Mouse (Mus musculus) myocyte (in vitro differentiated cells): ENCODE results near the gene Rasgrp4. TPM values are rescaled to one million over a fixed set of nuclear protein-coding genes. Genes with fewer than 3 reads are reported as not detected.

Experiments used
- H3K27me3 ChIP-seq: one replicate; pipeline ENCODE4 v1.6.1; 2011; ENCODE audit not compliant: control insufficient read depth, insufficient read depth, insufficient read length
- H3K36me3 ChIP-seq: one replicate; pipeline ENCODE4 v1.6.1; 2011; ENCODE audit not compliant: control insufficient read depth, insufficient read depth
- H3K4me2 ChIP-seq: one replicate; pipeline ENCODE4 v1.6.1; 2011; ENCODE audit warnings: low read depth, control low read depth
- H3K4me3 ChIP-seq: one replicate; pipeline ENCODE4 v1.5.1; 2011; ENCODE audit warnings: mild to moderate bottlenecking, control low read depth, moderate library complexity
- H3K79me2 ChIP-seq: one replicate; pipeline ENCODE4 v1.6.1; 2011; ENCODE audit not compliant: control insufficient read depth, insufficient read depth
- H3ac ChIP-seq: one replicate; pipeline ENCODE4 v1.6.1; 2011; ENCODE audit not compliant: control insufficient read depth, insufficient read length
- CEBPB ChIP-seq: IDR thresholded peaks from 2 replicates; pipeline ENCODE4 v1.6.1; 2011; ENCODE audit warnings: mild to moderate bottlenecking, moderate library complexity; ENCODE audit not compliant: poor library complexity, insufficient read depth, severe bottlenecking
- E2F4 ChIP-seq: IDR thresholded peaks from one replicate; pipeline ENCODE4 v1.6.1; 2011; ENCODE audit warnings: mild to moderate bottlenecking, control low read depth, moderate library complexity; ENCODE audit not compliant: insufficient read depth
- MAX ChIP-seq: IDR thresholded peaks from one replicate; pipeline ENCODE4 v1.6.1; 2011; ENCODE audit warnings: low read depth, mild to moderate bottlenecking, control low read depth
- MYOD1 ChIP-seq, 3 experiments: IDR thresholded peaks; one replicate each; pipeline ENCODE4 v1.6.1; 2011; ENCODE audit warnings: control low read depth in 2 of 3, low read depth in 2 of 3, mild to moderate bottlenecking in 2 of 3, moderate library complexity in 1 of 3; ENCODE audit not compliant: insufficient read length in 2 of 3, control insufficient read depth in 1 of 3
- MYOG ChIP-seq, 3 experiments: IDR thresholded peaks; one replicate each; pipeline ENCODE4 v1.6.1; 2011; ENCODE audit warnings: control low read depth in 2 of 3, low read depth in 2 of 3, mild to moderate bottlenecking in 2 of 3; ENCODE audit not compliant: insufficient read length in 2 of 3, control insufficient read depth in 1 of 3, insufficient read depth in 1 of 3
- POLR2A ChIP-seq: IDR thresholded peaks from one replicate; pipeline ENCODE4 v1.6.1; 2011; ENCODE audit warnings: low read depth, mild to moderate bottlenecking, control low read depth, moderate library complexity; ENCODE audit not compliant: insufficient read length
- POLR2AphosphoS2 ChIP-seq: IDR thresholded peaks from one replicate; pipeline ENCODE4 v1.6.1; 2011; ENCODE audit warnings: low read depth, control low read depth; ENCODE audit not compliant: insufficient read length
- REST ChIP-seq: IDR thresholded peaks from one replicate; pipeline ENCODE4 v1.6.1; 2011; ENCODE audit warnings: mild to moderate bottlenecking, control low read depth, moderate library complexity; ENCODE audit not compliant: insufficient read depth, insufficient read length
- SRF ChIP-seq: IDR thresholded peaks from one replicate; pipeline ENCODE4 v1.6.1; 2011; ENCODE audit warnings: low read depth; ENCODE audit not compliant: control insufficient read depth, insufficient read length
- TCF12 ChIP-seq: IDR thresholded peaks from one replicate; pipeline ENCODE4 v1.6.1; 2011; ENCODE audit warnings: mild to moderate bottlenecking, control low read depth; ENCODE audit not compliant: poor library complexity, insufficient read depth, severe bottlenecking
- TCF3 ChIP-seq: IDR thresholded peaks from one replicate; pipeline ENCODE4 v1.6.1; 2011; ENCODE audit warnings: low read depth, control low read depth; ENCODE audit not compliant: insufficient read length
- USF1 ChIP-seq: IDR thresholded peaks from one replicate; pipeline ENCODE4 v1.6.1; 2011; ENCODE audit warnings: low read depth, mild to moderate bottlenecking, control low read depth, moderate library complexity
- polyA plus RNA-seq: library from polyadenylated mRNA; unstranded; fragments of >200 nt; fragmentation: generic; extraction: Trizol; gene quantifications from one replicate; pipeline ENCODE4 v1.2.1, GENCODE M21; 2012; ENCODE audit warnings: missing spikeins

Gene Rasgrp4
- polyA plus RNA-seq, 1 experiment = 0.01 TPM

DNA sequence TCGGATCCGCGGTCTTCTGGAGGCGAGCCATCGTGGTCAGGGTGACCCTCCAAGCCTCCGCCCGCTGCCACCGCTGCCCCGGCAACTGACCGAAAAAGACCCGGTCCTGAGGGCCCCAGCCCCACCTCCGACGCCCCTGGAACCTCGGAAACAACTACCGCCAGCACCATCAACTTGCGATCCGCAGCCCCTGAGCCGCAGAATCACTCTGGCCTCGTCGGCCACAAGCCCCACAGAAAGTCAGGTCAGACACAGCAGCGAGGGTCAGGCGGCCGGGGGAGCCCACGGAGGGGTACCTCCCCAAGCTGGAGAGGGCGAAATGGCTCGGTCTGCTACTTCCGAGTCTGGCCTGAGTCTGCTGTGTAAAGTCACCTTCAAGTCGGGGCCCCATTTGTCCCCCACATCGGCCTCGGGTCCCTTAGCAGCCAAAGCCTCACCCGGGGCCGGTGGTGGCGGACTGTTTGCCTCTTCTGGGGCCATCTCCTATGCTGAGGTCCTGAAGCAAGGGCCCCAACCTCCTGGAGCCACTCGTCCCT, 37.0 kb downstream of the Rasgrp4 start:
- Histone ChIP-seq H3K27me3 (no peaks in the 10 kb centered on the region), H3ac (peak overlapping the region; percentile 4), H3K79me2 (peaks cover 11% of the 10 kb centered on the region), H3K36me3 (peaks cover 13% of the 10 kb centered on the region), H3K4me3 (peak overlapping the region; percentile 61), H3K4me2 (peak overlapping the region; percentile 93)
- TF ChIP-seq TCF3 (no peak), CEBPB (no peak), POLR2AphosphoS2 (no peak), REST (no peak), MYOG (IDR thresholded peaks at IDR 0.05; ENCODE audit: control insufficient read depth in 1 of 3, insufficient read depth in 1 of 3, insufficient read length in 2 of 3, low read depth in 2 of 3) (no peak), MAX (no peak), SRF (no peak), USF1 (no peak), POLR2A (no peak), E2F4 (no peak), MYOD1 (IDR thresholded peaks at IDR 0.05; ENCODE audit: control insufficient read depth in 1 of 3, insufficient read length in 2 of 3, low read depth in 2 of 3) (no peak), TCF12 (no peak)

DNA sequence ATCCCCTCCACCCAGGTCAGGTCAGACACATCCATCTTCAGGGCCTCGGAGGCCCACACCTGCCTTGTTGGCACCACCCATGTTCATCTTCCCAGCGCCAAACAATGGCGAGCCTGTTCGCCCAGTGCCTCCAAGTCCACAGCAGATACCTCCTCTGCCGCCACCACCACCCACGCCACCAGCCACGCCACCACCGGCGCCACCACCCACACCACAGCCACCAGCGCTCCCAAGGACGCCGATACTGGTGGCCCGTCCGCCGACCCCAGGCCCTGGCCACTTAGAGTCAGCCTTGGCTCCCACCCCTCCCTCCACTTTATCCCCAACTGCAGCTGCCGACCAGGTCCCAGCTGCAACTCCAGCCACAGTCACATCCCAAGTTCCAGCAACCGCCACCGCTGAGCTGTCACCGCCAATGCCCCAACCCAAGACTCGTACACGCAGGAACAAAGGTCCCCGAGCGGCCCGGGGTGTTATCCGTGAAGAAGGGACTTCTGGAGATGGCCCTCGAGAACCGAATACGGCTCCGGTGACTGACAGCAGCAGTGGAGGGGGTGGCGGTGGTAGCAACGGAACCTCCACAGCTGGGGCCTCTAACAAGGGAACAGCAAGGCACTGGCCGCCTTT, 37.9 kb downstream of the Rasgrp4 start:
- TF ChIP-seq POLR2AphosphoS2 = peak; percentile 88
- no peak for TF ChIP-seq USF1
- TF ChIP-seq POLR2A = peak; percentile 42
- TF ChIP-seq MAX = no peak
- no peak for TF ChIP-seq TCF12
- TF ChIP-seq E2F4 = no peak
- peaks cover 22% of the 10 kb centered on the region for H3K36me3 ChIP-seq
- H3K79me2 ChIP-seq = peaks cover 20% of the 10 kb centered on the region
- H3K4me3 ChIP-seq = no peak overlapping the region
- H3K4me2 ChIP-seq = no peak overlapping the region
- no peak overlapping the region for H3ac ChIP-seq
- no peaks in the 10 kb centered on the region for H3K27me3 ChIP-seq

DNA sequence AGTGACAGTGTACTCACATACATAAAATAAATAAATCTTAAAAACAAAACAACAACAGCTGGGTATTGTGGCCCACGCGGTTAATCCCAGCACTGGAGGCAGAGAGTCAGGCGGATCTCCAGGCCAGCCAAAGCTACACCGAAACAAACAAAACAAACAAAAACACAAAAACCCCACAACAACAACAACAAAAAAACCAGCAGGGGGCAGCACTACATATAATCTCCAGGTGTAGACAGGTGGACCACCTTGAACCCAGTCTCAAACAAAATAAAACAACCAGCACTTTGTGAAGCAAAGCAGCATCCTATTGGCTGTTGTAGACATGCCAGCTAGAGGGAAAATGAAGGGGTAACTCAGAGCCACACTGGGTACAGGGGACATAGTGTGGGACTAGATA, 43.5 kb downstream of the Rasgrp4 start:
- Histone ChIP-seq H3K36me3 (peaks cover 22% of the 10 kb centered on the region), H3ac (no peak overlapping the region), H3K4me2 (peak overlapping the region; percentile 67), H3K27me3 (no peaks in the 10 kb centered on the region), H3K4me3 (peak overlapping the region; percentile 80), H3K79me2 (peaks cover 47% of the 10 kb centered on the region)
- TF ChIP-seq POLR2A (no peak), REST (no peak), TCF3 (no peak), CEBPB (no peak), MYOD1 (IDR thresholded peaks at IDR 0.05; ENCODE audit: control insufficient read depth in 1 of 3, insufficient read length in 2 of 3, low read depth in 2 of 3) (no peak)

DNA sequence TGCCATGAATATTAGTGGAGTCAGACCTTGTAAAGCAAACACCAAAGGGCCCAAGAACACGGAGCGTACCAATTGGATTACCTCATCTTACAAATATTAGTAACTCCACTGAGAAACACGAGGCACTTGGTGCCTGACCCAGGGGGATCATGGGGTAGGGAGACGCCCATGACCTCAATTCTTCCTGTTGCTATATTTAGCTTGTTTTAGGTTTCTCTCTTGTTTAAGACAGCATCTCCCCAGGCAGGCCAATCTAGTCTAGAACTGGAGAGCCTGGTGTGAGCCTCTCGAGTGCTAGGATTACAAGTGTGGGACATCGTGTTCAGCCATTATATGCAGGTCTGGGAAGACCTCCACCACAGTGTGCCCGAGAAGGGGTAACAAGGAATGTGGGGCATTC, 44.7 kb downstream of the Rasgrp4 start:
- Histone ChIP-seq H3K4me2 (peak overlapping the region; percentile 67), H3K4me3 (peak overlapping the region; percentile 80), H3K36me3 (peaks cover 22% of the 10 kb centered on the region), H3K27me3 (no peaks in the 10 kb centered on the region), H3K79me2 (peaks cover 47% of the 10 kb centered on the region), H3ac (no peak overlapping the region)
- peak; percentile 37 for TF ChIP-seq POLR2AphosphoS2
- TF ChIP-seq MYOG (IDR thresholded peaks at IDR 0.05; ENCODE audit: control insufficient read depth in 1 of 3, insufficient read depth in 1 of 3, insufficient read length in 2 of 3, low read depth in 2 of 3) = no peak
- TF ChIP-seq POLR2A = peak; percentile 48
- peak; percentile 46 for TF ChIP-seq MAX
- TF ChIP-seq CEBPB = no peak
- no peak for TF ChIP-seq REST
- TF ChIP-seq MYOD1 (IDR thresholded peaks at IDR 0.05; ENCODE audit: control insufficient read depth in 1 of 3, insufficient read length in 2 of 3, low read depth in 2 of 3) = no peak

DNA sequence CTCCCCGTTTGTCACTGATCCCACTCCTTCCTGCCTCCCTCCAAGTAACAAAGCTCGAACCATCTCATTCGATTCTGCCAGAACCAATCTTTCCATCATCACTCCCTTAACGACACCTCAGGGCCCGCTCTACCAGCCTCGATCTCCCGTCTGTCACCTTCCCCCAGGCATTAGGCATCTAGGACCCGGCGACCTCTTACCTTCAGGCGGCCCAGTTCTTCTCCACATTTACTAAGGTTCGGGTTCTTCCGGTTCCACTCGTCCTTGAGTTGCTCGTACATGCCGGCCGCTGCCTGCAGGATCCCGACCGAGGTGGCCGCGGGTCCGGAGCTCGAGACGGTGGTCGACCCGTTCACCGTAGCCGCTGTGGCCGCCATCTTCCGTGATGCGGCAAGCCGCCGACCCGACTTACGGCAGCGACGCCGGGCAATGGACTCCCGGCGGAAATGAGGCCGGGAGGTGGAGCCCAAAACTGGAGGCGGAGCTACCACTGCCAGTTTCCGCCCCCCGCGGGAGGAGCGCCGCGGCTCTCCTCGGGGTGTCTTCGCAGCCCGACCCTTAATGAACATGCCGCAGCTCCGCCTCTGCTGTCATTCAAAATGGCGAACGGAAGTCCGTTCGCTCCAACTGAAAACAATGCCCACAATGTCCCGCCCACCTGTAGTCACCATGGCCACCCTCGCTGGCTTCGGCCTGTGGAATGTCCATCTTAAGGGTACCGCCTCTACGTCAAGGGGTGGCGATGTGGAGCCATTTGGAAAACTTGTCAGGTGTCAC, 45.6 kb downstream of the Rasgrp4 start, which contains the start of gene Psmd8:
Psmd8 (minus strand) TSS at position 625 of the 777 bp plus-strand sequence.
- Histone ChIP-seq H3K4me3 (peak within 1 kb of the TSS; percentile 80), H3K36me3 (peaks cover 22% of the 10 kb centered on the region), H3K4me2 (peak within 1 kb of the TSS; percentile 67), H3ac (peak within 1 kb of the TSS; percentile 48), H3K27me3 (no peaks in the 10 kb centered on the region), H3K79me2 (peaks cover 47% of the 10 kb centered on the region)
- TF ChIP-seq POLR2AphosphoS2 (peak; percentile 97), SRF (no peak), USF1 (no peak), TCF12 (no peak), POLR2A (peak; percentile 99), MYOG (IDR thresholded peaks at IDR 0.05; ENCODE audit: control insufficient read depth in 1 of 3, insufficient read depth in 1 of 3, insufficient read length in 2 of 3, low read depth in 2 of 3) (no peak), CEBPB (no peak), REST (peak; percentile 22), MAX (no peak), MYOD1 (IDR thresholded peaks at IDR 0.05; ENCODE audit: control insufficient read depth in 1 of 3, insufficient read length in 2 of 3, low read depth in 2 of 3) (peak in 2 of 3 experiments; percentile 5)
